ENCODE assay signal across 15 mouse cellular contexts in the genomic region with DNA sequence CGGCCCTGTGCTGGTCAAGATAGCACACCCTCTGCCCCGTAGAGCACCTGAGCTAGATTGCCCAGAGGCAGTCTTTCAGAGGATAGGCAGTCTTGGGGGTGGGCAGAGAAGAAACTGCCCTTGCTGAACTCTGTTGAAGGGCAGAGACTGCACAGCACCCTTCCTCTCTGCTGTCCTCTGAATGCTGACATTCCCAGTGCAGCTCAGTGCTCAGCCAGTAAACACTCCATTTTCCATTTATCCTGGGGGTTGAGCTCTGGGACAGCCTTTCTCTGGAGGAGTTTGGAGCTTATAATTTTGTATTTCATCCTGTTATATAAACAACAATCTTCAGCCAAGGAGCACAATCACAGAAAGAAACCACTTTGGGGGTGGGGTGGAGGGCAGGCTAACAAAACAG.
A peak's percentile ranks its signal among the peaks of the same experiment; 100 is the strongest.
DNase-seq lines count a peak whose midpoint lies in the region; ATAC-seq and TF ChIP-seq lines count a peak whose summit lies in the region.
"Had no signal": no experiment of that assay in that cellular context is flagged by ENCODE, and none has a peak within 500 bp of the region (broad histone marks: within the 10 kb centered on the region; RNA-seq: fewer than 3 reads in every experiment).

No protein-coding gene starts in this region.

- H3K4me3 ChIP-seq in heart, embryonic 13.5 days: no peak overlapping the region
- no peak overlapping the region for H3K4me3 ChIP-seq in left cerebral cortex, adult 2 months
- no peak overlapping the region for H3K4me3 ChIP-seq in macrophage (ENCODE audit: inconsistent target)
- H3K4me3 ChIP-seq: hindbrain, embryonic 10.5 days; neural tube, embryonic 15.5 days had no signal

- no peaks in the 10 kb centered on the region for H3K27me3 ChIP-seq in heart, embryonic 13.5 days (replicated peaks)
- H3K27me3 ChIP-seq: neural tube, embryonic 15.5 days had no signal

- no peaks in the 10 kb centered on the region for H3K9me3 ChIP-seq in heart, embryonic 13.5 days
- H3K9me3 ChIP-seq: G1E; hindbrain, embryonic 10.5 days; neural tube, embryonic 15.5 days had no signal

- intact Hi-C loops in left cerebral cortex, adult 2 months (cut with DNase I): no loop called here
- intact Hi-C loops in left cerebral cortex, postnatal 10 days (cut with DNase I): no loop called here

- H3K4me2 ChIP-seq in heart, embryonic 13.5 days: no peak overlapping the region
- H3K4me2 ChIP-seq: neural tube, embryonic 15.5 days had no signal

- no peaks in the 10 kb centered on the region for H3K36me3 ChIP-seq in heart, embryonic 13.5 days
- no peaks in the 10 kb centered on the region for H3K36me3 ChIP-seq in macrophage (ENCODE audit: inconsistent target)
- H3K36me3 ChIP-seq: neural tube, embryonic 15.5 days had no signal

- H3K4me1 ChIP-seq in heart, embryonic 13.5 days: peaks cover 43% of the 10 kb centered on the region
- H3K4me1 ChIP-seq: neural tube, embryonic 15.5 days had no signal

- no peak for ATAC-seq in heart, embryonic 13.5 days (ENCODE audit: extremely low read depth, insufficient number of reproducible peaks, low FRiP score, low TSS enrichment)
- ATAC-seq: midbrain, embryonic 16.5 days had no signal

- 7% methylated on average over 2 of the region's 2 CpGs for WGBS in heart, embryonic 13.5 days
- WGBS in macrophage (ENCODE audit: missing documents): 82% methylated on average over 2 of the region's 2 CpGs

- H3K79me2 ChIP-seq in macrophage (ENCODE audit: inconsistent target): no peaks in the 10 kb centered on the region

- H3K9ac ChIP-seq in heart, embryonic 13.5 days: peak overlapping the region; percentile 55
- H3K9ac ChIP-seq: neural tube, embryonic 15.5 days had no signal

- H3K27ac ChIP-seq in heart, embryonic 13.5 days (replicated peaks): peak overlapping the region; percentile 68
- H3K27ac ChIP-seq in left cerebral cortex, adult 2 months: peak overlapping the region; percentile 28; the same call in 1 of the 2 replicates
- H3K27ac ChIP-seq in macrophage: 0 out of 2 replicates have a peak overlapping the region, but pooled peaks have one; percentile 3
- H3K27ac ChIP-seq: hindbrain, embryonic 10.5 days; neural tube, embryonic 15.5 days had no signal

- no peak for TF ChIP-seq CTCF in left cerebral cortex, adult 2 months (IDR thresholded peaks at IDR 0.05)

- no peak for DNase-seq in heart, adult 18-20 months
- no peak for DNase-seq in left cerebral cortex, adult 2 months (ENCODE audit: extremely low spot score in 1 of 2, low spot score in 2 of 2)
- no peak for DNase-seq in left cerebral cortex, postnatal 10 days (ENCODE audit: extremely low spot score in 1 of 2, low spot score in 2 of 2)
- DNase-seq in brain, adult 2 months (ENCODE audit: low read depth, low spot score): peak; percentile 45
- DNase-seq in natural killer cell, adult 2 months (ENCODE audit: low spot score in 2 of 2): no peak
- no peak for DNase-seq in adrenal gland, postnatal 14 days
- DNase-seq: cerebellum, adult 9-10 months; embryo, embryonic 11 days; right cerebral cortex, postnatal 14 days had no signal

Comparison
In these comparisons a context has a peak if more than half of its experiments do, and no peak if none do; other contexts are left out.
1. H3K27ac ChIP-seq: peak in every context shown above with its lines; median percentile 68 in heart, embryonic 13.5 days; 28 in left cerebral cortex, adult 2 months; 3 in macrophage.